Mouse (Mus musculus) monocyte, adult 5-6 weeks (primary cell): ENCODE measurements at regions not wholly inside any gene's neighbourhood (a gene's known extent, or its start where the extent isn't known, plus 50 kb on each side); places are given as distances from the start of the nearest gene placed in this dataset.

Source experiments
- ATAC-seq: fragments of 153-309, 156-312 bp; replicated peaks from 2 replicates; pipeline ENCODE4 v1.8.0; 2017; ENCODE audit warnings: mild to moderate bottlenecking; ENCODE audit not compliant: low TSS enrichment, insufficient number of reproducible peaks, severe bottlenecking, poor library complexity, low FRiP score

- ATAC-seq: no peak
Observed at GRCm38 (mm10) chr8:35171536-35172310, 593.9 kb upstream of the Gm19410 start.

- ATAC-seq: no peak
Observed at GRCm38 (mm10) chr8:35177314-35177713, 588.3 kb upstream of the Gm19410 start.

- ATAC-seq: no peak
Observed at GRCm38 (mm10) chr8:35180075-35180474, 585.5 kb upstream of the Gm19410 start.

GRCm38 (mm10) chr8:35182141-35182540 lies 583.4 kb upstream of the Gm19410 start:
- no peak for ATAC-seq

GRCm38 (mm10) chr8:35183423-35183822 lies 582.2 kb upstream of the Gm19410 start:
- ATAC-seq: no peak

- ATAC-seq: no peak
Observed at GRCm38 (mm10) chr8:35185165-35185564, 580.4 kb upstream of the Gm19410 start.

- ATAC-seq: no peak
Observed at GRCm38 (mm10) chr8:35188531-35188930, 577.1 kb upstream of the Gm19410 start.

- no peak for ATAC-seq
Observed at GRCm38 (mm10) chr8:35189695-35190094, 575.9 kb upstream of the Gm19410 start.

- ATAC-seq: no peak
Observed at GRCm38 (mm10) chr8:35192515-35192914, 573.1 kb upstream of the Gm19410 start.

- ATAC-seq: no peak
Observed at GRCm38 (mm10) chr8:35193771-35194170, 571.8 kb upstream of the Gm19410 start.

- ATAC-seq: no peak
Observed at GRCm38 (mm10) chr8:35196189-35196588, 569.4 kb upstream of the Gm19410 start.

GRCm38 (mm10) chr8:35198766-35199165 lies 566.8 kb upstream of the Gm19410 start:
- ATAC-seq: no peak

GRCm38 (mm10) chr8:35201416-35201815 lies 564.2 kb upstream of the Gm19410 start:
- ATAC-seq: no peak

- ATAC-seq: no peak
Observed at GRCm38 (mm10) chr8:35204971-35205370, 560.6 kb upstream of the Gm19410 start.

- ATAC-seq: no peak
Observed at GRCm38 (mm10) chr8:35205536-35205935, 560.1 kb upstream of the Gm19410 start.

- no peak for ATAC-seq
Observed at GRCm38 (mm10) chr8:35206271-35206670, 559.3 kb upstream of the Gm19410 start.

- ATAC-seq: peak; percentile 54; the same call in 1 of the 2 replicates
Observed at GRCm38 (mm10) chr8:35208357-35208756, 557.2 kb upstream of the Gm19410 start.

- ATAC-seq: no peak
Observed at GRCm38 (mm10) chr8:35211506-35212452, 553.8 kb upstream of the Gm19410 start.

- no peak for ATAC-seq
Observed at GRCm38 (mm10) chr8:35213515-35213914, 552.1 kb upstream of the Gm19410 start.

- ATAC-seq: no peak
Observed at GRCm38 (mm10) chr8:35217604-35218003, 548.0 kb upstream of the Gm19410 start.
